Mouse (Mus musculus) layer of hippocampus, adult 9-11 months (tissue): ENCODE measurements around the gene Btla.

Experiments
- DNase-seq: peaks from one replicate; pipeline ENCODE4 v3.0.0; 2022

Btla gene

DNA sequence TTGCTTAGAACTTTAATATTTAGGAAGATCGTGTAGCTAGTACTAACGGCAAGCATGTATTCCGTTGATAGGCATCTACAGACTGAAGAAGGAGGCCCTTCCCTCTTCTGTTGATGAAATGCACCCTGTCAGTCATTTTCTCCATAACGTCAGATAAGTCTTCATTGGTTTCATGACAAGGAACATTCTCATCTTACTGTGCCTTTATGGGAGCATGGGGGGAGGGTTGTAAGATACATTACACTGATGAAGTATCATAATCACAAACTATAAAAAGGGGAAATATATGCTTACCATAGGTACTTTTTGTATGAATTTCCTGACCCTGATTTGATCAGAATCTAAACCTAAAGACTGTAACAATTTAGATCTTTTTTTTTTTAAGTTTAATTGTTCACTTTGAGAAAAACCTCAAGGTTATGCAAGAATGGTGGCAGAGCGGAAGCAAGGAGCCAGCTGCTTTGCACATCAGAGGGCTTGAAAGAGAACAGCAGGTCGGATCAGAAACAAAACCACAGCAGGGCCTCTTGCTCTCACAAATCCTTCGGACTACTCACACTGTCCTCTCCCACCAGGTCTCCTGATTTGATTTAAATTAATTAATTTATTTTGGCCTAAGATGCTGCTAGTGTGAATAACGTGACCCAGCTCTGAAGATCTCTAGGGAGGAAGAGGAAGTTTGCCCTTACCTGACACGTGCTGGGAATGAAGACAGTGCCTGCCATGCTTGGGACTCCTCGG, at the start of gene Btla:
Gene Btla (plus strand): TSS at position 668 of the 741 bp plus-strand sequence.
- DNase-seq, result no peak

DNA sequence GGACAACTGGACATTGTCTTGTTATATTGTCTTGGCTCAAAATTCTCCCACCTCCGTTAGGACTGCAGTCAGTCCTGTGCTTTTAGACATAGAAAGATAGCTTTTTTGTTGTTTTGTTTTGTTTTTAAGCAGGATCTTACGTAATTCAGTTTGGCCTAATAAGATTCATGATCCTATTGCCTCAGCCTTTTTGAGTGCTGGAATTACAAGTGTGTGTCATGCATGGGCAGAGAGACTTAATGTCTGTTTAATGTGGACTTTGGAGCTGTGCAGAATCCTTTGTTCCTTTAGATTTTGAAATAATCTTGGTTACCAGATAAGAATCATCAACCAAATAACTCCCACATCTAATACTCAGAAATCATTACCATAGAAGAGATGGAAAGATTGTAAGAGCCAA, 45.6 kb upstream of the Btla start:
- DNase-seq, result no peak

DNA sequence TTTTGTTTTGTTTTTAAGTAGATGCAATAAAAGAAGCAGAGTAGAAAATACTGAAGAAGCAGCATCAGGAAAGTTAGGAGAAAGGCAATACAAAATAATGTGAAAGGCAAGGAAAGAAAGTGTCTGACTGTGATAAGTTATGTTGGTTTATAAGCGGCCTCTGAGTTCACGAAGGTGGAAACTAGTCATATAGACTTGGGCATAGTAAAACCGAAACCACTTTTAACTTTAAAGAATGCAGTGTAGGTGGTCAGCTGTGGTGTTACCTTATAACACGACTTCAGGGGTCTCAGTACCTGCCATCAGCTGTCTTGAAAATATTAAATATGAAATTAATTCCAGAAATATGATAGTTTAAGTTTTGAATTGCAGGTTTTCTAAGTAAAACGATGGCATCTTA, 42.3 kb upstream of the Btla start:
- DNase-seq, result no peak

GRCm38 (mm10) chr16:45192613-45193012, 31.5 kb upstream of the Btla start:
- peak; percentile 62 for DNase-seq

GRCm38 (mm10) chr16:45196816-45197215, 27.3 kb upstream of the Btla start:
- peak; percentile 52 for DNase-seq

DNA sequence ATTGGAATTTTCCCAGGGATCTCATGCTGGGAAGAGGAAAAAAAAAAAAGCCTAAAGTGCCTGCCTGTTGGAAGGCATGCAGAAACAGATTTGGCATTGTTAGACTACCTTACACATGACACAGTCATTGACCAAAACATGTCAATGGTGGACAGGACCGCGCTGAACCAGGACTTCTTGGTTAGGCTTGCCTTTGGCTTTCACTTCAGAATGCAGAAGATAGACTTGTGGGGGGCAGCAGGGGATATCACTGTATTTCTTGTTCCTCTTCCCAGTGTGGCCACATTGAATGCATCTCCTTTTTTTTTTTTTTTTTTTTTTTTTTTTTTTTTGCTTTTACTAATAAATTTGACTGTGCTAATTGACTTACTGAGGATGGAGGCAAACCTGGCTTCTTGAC, 22.7 kb upstream of the Btla start:
- no peak for DNase-seq

DNA sequence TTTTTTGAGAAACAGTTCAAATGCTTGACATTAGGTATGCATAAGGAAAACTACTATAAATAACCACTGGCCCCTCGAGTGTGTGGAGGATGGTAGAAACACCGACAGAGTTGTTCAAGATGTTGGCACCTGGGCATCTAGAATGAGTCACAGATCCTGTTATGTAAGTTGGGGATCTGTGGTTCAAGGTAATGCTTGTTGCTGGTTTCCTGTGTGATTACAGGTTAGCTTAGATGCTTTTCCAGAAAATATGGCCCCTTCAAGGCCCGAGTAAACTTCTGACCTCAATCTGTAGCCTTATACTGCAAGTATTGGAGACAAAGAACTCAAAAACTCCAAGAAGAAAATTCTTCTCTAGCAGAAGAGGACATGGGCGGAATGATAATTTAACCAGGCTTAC, 19.7 kb upstream of the Btla start:
- no peak for DNase-seq

DNA sequence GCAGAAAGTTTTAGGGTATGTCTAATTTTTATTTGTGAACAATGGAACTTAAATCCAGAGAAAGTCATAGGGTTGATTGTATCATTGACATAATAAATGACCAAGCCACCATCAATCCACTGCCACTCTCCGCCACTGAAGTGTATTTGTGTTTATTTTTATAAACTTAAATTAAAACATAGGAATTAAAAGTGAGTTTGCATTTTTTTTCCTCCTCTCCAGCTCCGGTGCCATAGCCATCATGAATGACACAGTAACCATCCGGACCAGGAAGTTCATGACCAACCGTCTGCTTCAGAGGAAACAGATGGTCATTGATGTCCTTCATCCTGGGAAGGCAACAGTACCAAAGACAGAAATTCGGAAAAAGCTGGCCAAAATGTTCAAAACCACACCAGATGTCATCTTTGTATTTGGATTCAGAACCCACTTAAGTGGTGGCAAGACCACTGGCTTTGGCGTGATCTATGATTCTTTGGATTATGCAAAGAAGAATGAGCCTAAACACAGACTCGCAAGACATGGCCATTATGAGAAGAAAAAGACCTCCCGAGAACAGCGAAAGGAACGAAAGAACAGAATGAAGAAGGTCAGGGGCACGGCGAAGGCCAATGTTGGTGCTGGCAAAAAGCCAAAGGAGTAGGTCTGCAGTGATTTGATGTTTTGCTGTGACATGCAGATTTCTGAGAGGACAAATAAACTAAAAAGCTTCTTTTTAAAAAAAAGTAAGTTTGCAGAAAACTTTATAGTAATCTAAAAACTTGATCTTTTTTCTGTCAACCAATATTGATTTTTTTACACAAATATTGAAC, 19.1 kb upstream of the Btla start:
- DNase-seq, result no peak

DNA sequence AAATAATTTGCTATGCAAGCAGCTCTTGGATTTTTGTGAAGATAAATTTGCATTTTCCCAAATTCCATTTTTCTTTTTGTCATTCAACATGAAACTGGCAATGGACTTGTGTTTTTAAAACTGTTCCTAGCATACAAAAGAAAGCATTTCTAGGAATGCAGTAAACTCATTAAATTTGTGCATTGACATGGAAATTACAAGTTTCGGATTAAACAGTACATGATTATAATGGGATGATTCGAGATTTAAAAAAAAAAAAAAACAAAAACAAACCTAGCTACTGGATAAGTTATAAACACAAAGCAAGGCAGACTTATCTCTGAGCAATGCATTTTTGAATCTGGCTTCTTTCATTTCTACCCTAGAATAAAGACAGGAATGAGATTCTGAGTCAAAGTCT, 2.1 kb upstream of the Btla start:
- no peak for DNase-seq

DNA sequence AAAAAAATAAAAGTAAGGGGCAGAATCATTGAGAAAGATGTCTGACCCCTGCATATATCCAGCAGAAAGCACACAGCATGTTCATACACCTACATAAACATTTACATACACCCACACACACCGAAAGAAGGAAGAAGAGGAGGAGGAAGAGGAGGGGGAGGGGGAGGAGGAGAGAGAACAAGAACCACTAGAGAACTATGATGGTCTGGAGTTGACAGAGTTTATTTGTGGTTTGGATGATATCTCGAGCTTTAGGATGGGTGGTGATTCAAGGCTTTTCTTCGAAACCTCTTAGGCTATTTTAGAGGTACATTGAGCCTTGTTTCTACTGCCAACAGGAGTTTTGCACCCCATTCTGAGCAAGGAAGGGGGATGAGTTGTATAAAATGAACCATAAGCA, 1.3 kb upstream of the Btla start:
- no peak for DNase-seq

DNA sequence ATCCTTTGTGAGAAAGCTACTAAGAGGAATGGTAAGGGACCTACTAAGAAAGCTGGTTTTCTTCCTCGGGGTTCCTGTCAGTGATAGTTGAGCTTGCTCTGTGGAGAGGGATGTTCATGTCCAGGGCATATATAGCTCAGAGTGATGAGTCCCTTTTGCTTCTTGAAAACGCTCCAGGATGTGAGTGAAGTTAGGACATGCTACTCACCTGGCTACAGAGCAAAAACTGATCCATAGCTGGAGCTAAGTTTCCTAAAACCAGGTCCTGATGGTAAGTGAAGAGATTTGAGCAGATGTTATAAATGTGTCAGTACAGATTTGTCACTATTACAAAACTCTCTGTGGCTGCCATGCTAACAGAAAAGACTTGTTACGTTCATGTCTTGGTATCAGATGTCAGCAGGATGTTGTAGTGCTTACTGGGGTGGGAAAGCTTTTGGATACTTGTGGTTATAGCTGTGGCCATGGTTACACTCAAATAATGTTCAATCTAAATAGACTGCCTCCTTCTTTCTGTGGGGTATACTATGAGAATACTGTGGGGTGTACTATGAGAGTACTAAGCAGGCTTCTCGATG, 405 bp downstream of the Btla start:
- no peak for DNase-seq

GRCm38 (mm10) chr16:45227002-45227401, 2.9 kb downstream of the Btla start:
- DNase-seq, result no peak

- DNase-seq, result no peak
These were observed 7.2 kb downstream of the Btla start for GRCm38 (mm10) chr16:45231296-45231695.

DNA sequence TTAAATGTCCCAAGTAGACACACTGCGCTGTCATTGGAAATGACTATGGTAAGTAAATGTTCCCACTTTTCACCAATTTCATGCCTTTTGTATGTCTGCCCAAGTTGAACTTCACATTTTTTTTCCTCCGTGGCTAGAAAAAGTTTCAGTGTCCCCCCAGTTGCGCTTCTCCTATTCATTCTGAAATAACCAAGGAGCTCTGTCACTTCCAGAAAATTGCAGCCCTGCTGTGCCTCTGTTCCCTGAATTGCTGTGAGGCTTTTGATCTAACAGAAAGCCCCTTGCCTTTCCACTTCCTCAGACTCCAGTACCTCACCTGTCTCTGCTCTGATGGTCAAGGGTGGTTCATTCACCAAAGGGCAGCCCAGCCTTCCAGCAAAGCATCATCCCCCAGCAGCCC, 8.9 kb downstream of the Btla start:
- DNase-seq, result no peak

- DNase-seq, result no peak
These were observed 18.6 kb downstream of the Btla start for GRCm38 (mm10) chr16:45242700-45243099.

DNA sequence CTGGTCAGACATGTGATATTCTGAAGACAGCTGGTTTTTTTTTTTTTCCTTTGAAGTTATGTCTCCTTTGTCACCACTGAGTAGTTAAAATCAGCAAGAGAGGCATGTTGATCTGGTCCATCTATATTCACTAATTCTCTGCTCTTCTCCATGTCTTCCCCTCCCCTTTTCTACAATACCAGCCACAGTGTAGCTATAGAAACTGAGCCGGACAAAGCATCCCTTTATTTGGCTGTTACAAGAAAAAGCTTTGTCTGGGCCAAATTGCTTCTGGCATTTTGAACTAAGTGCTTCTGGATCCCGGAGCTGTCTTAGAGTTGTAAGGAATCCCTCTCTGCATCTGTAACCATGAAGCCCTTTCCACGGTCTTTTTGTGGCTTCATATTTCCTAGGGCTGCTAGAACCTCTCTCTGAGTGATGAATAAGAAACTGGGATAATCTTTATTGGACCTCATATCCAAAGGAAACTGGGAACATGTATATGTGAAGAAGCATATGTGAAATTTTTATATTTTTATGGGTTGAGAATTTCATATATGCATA, 20.9 kb downstream of the Btla start:
- DNase-seq, result peak; percentile 36

DNA sequence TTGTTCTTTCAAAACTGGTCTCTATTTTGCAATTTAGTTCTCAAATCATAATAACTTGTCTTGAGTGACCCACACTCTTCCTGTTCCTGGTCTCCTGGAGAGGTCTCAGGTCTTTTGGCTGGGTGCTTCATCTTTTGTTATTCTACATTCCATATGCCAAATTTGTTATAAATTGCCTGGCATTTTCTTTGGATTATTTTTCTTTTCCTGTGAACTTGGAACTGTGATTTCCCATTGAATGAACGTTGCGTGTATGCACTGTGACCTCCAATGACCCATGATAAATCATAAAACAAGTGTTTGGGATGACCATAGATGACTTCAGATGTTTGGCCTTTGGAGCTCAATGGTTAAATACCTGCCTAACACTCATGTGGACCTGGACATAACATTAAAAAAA, 25.6 kb downstream of the Btla start:
- no peak for DNase-seq

DNA sequence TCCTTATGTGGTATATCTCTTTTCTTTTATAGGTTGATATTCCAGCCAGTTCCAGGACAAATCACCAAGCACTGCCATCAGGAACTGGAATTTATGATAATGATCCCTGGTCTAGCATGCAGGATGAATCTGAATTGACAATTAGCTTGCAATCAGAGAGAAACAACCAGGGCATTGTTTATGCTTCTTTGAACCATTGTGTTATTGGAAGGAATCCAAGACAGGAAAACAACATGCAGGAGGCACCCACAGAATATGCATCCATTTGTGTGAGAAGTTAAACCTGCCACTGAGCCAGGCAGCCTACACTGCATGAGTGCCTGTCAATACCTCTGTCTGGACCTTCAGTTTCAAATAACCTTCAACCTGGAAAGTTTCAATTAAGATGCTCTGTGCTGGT, 26.2 kb downstream of the Btla start:
- peak; percentile 10 for DNase-seq

DNA sequence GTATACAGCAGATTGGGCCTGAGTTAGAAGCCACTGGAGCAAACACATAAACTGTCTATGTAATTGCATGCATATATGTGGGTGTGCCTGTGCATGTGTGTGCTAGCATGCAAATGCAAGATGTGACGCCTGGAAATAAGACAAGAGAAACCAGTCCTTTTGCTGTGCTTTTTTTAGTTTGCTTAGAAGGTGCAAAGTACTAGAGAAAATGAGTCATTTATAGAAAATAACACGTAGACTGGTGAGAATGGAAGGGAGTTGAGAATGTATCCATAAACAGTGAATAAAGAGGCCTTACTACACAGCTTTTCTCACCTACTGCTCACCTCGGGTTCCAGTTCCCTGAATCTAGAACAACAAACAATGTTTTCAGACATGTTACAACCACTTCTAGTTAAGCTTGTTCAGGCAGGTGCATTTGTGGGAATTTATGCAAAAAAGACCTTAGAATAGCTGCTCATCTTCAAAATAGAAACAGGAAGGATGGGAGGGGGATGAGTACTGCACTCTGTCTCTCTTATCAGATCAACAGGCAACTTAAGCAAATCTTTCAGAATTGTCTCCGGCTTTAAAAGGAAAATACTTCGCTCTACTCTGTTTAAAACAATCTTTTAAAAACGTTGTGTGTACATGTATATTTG, 27.8 kb downstream of the Btla start:
- DNase-seq, result no peak

DNA sequence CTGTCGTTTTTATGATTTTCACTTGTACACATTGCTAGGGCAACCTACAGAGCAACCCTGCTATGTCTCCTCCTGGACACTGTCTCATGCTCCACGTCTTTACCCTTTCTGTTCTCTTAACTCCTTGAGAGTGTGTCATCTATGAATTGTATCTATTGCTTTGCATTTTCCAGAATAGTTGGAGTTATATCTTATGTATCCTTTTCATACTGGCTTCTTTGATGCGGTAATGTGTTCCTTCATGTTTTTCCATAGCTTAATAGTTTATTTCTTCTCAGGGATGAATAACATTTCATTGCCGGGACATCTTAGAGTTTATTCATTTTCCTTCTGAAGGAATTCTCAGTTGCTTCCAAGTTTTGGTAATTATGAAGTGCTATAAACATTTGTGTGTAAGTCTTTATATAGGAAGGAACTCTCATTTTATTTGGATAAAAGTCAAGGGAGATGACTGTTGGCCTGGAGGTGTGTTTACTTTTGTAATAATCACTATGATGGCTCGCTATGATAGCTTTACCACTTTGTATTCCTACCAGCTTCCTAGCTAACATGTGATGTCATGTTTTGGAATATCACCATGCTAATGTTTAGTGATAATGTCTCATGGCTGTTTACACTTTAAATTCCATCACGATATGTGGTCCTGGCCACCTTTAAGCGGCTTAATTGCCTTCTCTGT, 31.2 kb downstream of the Btla start:
- no peak for DNase-seq

GRCm38 (mm10) chr16:45256895-45257294, 32.8 kb downstream of the Btla start:
- DNase-seq, result no peak

GRCm38 (mm10) chr16:45257567-45257966, 33.5 kb downstream of the Btla start:
- DNase-seq, result peak; percentile 11

- no peak for DNase-seq
These were observed 35.5 kb downstream of the Btla start for GRCm38 (mm10) chr16:45259663-45260062.
